Mouse (Mus musculus) CD4-positive helper T cell, adult 2 months (primary cell): Measurements from ENCODE around the gene Anapc7.

ENCODE experiments used
- DNase-seq: peaks from one replicate; pipeline ENCODE4 v3.0.0-alpha.2; 2012; ENCODE audit warnings: low read depth, missing footprints, low spot score

The Anapc7 gene

GRCm38 (mm10) chr5:122405537-122405936 is 16.0 kb upstream of the Anapc7 start:
- DNase-seq, result no peak

DNA sequence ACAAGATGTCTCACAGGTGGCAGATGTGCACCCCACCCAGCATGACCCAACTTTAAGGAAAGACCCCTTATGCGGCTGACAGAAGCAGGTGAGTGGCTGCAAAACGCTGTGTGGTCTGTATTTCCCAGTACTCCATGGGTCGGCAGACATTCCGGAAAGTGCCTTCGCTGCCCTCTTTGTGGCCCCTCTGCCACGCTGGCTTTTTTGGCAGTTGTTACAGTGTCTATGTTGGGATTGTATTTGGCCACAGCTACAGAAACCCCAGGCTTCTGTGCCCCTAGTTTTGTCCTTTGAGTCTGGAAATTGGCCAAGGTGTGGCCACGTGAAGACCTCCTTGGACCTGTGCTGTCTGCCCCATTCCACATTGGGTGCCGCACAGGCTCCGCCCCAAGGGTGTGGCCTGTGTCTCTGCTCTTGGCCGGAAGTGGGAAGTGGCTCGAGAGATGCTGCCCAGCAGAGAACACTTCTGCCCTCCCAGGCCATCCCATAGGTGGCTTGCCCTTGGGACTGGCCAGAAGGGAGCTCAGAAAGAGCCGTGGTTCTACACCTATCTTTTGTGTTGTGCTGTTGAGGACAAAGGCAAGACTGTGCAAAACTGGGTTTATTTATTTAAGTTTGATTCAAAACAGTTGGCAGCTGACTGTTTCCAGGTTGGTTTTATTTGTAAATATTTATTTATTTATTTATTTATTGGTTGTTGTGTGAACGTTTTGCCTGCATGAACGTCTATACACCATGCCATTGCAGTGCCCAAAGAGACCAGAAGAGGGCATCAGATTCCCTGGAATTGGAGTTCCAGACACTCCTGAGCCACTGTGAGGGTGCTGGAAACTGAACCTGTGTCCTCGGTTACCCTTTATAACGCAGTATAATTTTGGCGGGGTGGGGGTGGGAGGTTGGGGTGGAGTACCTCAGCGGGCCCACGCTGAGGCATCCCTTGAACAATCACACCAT is 11.5 kb upstream of the Anapc7 start:
- no peak for DNase-seq

- no peak for DNase-seq
Measured at GRCm38 (mm10) chr5:122411892-122412291, 9.6 kb upstream of the Anapc7 start.

DNA sequence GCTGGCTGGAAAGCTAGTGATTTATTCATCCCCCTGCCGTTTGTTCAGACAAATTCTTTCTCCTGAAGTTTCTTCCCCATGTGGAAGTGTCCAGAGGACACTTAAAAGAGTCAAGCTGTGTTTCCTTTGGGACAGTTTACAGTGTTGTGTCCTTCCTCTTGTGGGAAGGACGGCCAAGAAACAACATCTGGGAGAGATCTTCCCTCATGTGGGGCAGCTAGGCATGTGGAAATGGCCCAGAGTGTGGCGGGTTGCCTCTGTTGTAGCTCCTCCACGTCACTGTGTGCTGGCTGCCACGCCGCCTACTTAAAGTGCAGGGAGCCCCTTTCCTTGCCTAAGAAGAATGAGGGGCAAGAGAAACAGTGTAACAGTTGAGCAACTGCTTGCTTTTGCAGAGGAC is 8.7 kb upstream of the Anapc7 start:
- DNase-seq, result no peak

- no peak for DNase-seq
Measured at GRCm38 (mm10) chr5:122414351-122414750, 7.1 kb upstream of the Anapc7 start.

- DNase-seq, result no peak
Measured at GRCm38 (mm10) chr5:122415465-122415864, 6.0 kb upstream of the Anapc7 start.

GRCm38 (mm10) chr5:122420676-122421075 is 817 bp upstream of the Anapc7 start:
- DNase-seq, result peak; percentile 34

- DNase-seq, result peak; percentile 90
Measured at GRCm38 (mm10) chr5:122422071-122422964, 825 bp downstream of the Anapc7 start.

- DNase-seq, result no peak
Measured at GRCm38 (mm10) chr5:122423083-122423482, 1.6 kb downstream of the Anapc7 start.

DNA sequence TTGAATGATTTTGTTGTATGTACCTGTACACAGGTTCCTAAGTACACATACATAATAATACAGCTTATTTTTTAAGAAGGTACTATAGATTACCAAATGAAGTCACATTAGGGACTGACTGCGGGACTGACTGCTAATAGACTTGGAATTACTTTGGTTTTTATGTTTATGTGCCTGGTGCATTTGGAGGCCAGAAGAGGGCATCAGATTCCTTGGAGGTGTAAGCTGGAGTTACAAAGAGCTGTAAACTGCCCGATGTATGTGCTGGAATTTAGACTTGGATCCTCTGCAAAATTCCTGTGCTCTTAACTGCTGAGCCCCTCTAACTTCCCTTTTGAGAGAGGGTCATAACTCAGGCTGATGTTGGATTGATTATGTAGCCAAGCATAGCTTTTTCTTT is 4.1 kb downstream of the Anapc7 start:
- no peak for DNase-seq

GRCm38 (mm10) chr5:122430036-122430775 is 8.7 kb downstream of the Anapc7 start:
- DNase-seq, result peak; percentile 69

DNA sequence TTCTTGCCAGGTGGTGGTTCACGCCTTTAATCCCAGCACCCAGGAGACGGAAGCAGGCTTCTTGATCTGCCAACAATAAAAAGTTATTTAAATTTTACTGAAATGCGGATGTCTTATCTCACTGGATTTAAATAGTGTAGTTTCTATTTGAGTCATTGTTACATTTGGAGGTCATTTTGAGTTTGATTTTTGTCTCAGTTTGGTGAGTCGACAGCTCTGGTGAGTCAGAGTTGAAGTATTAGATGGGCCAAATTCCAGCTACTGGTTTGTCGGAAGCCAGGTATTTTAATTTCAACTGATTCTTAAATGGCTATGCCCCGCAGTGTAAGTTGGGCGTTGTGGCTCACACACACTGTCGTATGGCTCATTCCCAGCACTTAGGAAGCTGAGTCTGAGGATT is 9.7 kb downstream of the Anapc7 start:
- DNase-seq, result peak; percentile 42

DNA sequence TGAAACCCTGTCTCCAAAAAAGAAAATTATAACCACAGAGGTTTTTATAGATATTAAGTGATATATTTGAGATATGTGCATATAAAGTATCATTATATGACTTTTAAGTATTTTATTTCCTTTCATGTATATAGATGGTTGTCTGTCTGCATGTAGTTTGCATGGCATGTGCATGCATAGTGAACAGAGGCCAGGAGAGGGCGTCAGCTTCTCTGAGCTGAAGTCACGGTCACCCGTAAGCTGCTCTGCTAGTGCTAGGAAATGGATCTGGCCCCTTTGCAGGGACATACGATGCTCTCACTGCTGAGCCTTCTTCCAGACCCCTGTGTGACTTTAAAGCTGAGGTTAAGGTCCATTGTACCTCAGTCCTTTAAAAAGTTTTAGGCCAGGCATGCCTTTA is 13.0 kb downstream of the Anapc7 start:
- DNase-seq, result no peak

DNA sequence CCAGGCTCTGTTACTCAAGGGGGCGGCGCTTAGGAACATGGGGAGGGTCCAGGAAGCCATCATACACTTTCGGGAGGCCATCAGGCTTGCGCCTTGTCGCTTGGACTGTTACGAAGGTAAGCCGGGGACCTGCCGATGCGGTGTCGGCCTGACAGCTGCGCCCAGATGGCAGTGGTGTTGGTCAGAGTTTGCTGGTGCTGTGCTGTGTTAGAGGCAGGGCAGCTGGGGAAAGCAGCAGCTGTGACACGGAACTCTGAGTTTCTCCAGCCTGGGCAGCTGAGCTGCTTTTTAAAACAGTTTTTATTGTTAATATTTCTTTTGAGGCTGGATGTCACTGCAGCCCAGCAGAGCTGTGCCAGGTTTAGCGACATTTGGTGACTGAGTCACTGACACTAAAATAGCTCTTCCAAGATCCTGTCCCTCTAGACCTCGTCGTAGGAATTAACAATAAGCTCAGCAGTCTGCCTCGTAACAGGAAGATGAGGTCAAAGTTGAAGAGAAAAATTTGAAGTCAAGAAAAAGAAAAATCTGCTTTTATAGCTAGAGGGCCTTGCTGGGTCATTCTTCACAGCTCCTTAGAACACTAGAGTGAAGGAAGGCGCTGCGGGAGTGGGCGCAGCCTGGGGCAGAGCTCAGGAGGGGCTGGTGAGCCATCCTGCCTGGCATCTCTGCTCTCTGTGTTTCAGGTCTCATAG is 18.1 kb downstream of the Anapc7 start:
- no peak for DNase-seq

DNA sequence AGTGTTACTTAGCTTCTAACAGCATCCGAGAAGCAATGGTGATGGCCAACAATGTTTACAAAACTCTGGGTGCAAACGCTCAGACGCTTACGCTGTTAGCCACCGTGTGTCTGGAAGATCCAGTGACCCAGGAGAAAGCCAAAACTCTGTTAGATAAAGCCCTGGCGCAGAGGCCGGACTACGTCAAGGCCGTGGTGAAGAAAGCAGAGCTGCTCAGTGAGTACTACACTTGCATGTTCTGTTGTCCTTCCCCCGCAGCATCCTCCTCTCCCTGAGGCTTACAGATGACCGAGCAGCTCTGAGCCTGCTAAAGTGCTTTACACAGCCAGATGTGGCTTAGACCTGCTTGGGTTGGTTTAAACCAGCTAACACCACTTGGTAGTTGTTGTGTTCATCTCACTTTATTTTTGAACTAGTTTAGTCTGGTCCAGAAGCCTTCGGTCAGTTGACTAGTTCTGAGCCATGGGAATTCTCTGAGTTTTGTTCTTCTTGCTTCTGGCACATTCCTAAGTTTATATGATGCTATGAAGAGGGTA is 18.7 kb downstream of the Anapc7 start:
- DNase-seq, result no peak

DNA sequence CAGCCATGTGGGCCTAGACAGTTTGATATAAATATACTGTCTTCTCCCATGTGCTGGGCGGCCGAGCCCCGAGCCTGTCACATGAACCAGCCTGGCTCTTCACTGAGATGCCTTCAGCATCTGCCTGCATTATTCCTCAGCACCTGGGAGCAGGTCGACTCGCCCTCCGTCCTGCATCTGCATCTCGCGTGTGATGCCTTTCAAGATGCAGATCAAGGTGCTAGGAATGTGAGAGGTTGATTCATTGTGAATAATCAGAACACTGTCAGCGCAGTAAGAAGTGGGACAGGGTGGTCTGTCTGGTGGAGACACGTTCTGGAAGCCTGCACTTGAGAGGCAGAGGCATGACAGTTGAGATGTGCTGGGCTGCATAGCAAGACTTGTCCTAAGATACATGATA is 23.0 kb downstream of the Anapc7 start:
- no peak for DNase-seq

DNA sequence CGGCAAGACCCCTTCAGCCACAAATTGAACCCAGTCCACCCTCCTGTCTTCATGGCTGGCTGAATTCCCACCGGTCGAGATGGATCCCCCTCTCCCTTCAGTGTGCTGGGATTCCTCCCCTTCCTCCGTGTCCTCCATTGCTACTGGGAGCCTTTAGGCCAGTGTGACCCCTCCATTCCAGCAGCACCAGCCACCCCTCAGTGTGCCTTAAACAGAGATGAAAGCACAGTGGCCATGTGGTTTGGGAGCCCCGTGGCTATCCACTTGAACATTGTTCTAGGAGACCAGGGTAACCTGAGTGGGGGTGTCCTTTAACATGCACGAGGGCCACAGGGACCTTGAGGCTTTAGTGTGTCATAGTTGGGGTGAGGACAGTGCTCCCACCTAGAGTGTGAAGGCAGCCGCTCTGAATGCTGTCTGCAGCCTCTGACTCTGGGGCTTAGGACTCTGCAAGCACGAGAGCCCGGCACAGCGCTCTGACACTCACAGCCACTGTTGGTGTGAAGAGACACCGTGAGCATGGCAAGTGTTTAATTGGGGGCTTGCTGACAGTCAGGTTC is 23.6 kb downstream of the Anapc7 start:
- DNase-seq, result no peak

DNA sequence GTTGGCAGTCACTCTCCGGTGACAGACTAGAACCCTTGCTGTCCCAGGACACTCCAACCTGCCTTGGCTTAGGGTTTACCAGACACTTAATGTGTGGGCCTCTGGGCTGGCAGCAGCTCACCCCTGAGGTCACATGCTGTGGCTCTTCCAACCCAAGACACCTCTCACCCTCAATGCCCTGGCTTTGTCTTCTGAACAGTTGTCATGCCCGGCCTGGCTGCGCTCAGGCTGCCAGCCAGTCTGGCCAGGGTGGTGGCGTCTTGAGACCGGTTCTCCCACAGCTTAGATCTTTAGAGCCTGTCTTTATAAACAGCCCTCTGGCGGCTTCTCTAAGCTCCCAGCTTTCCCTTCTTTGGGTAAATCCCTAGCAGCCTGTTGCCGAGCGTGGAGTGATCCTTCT is 26.4 kb downstream of the Anapc7 start:
- no peak for DNase-seq

- DNase-seq, result no peak
Measured at GRCm38 (mm10) chr5:122448869-122449268, 27.4 kb downstream of the Anapc7 start.

GRCm38 (mm10) chr5:122449946-122450345 is 28.5 kb downstream of the Anapc7 start:
- no peak for DNase-seq

- no peak for DNase-seq
Measured at GRCm38 (mm10) chr5:122450913-122451317, 29.4 kb downstream of the Anapc7 start.
